Mouse (Mus musculus) heart, embryonic 16.5 days (tissue): ENCODE measurements around the gene Rpl5. TPM values are rescaled to one million over a fixed set of nuclear protein-coding genes. Genes with fewer than 3 reads are reported as not detected.
A peak's percentile ranks its signal among the peaks of the same experiment; 100 is the strongest.

Experiments
- ATAC-seq: fragments of 200-750 bp; cut with Nextera tagmentation; replicated peaks from 2 replicates; pipeline ENCODE4 v1.8.0; 2017; ENCODE audit warnings: moderate number of reproducible peaks; ENCODE audit not compliant: insufficient read depth, low FRiP score; ENCODE audit errors: extremely low read depth
- H3K27ac ChIP-seq: fragments of 300-500 bp; sonication (generic); 2 replicates; pipeline ENCODE4 v1.5.1; 2014; ENCODE audit warnings: mild to moderate bottlenecking, low read length, control low read depth, moderate library complexity
- H3K27me3 ChIP-seq: fragments of 300-500 bp; sonication (generic); 2 replicates; pipeline ENCODE4 v1.6.1; 2014; ENCODE audit warnings: low read length, mixed read lengths; ENCODE audit not compliant: control insufficient read depth, insufficient read depth
- H3K36me3 ChIP-seq: fragments of 300-500 bp; sonication (generic); 2 replicates; pipeline ENCODE4 v1.6.1; 2014; ENCODE audit not compliant: control insufficient read depth, insufficient read depth
- H3K4me1 ChIP-seq: fragments of 300-500 bp; sonication (generic); 2 replicates; pipeline ENCODE4 v1.6.1; 2014; ENCODE audit warnings: low read length, mixed read lengths; ENCODE audit not compliant: control insufficient read depth, insufficient read depth
- H3K4me2 ChIP-seq: fragments of 300-500 bp; sonication (generic); 2 replicates; pipeline ENCODE4 v1.6.1; 2014; ENCODE audit warnings: low read depth, mild to moderate bottlenecking, control low read depth, low read length
- H3K4me3 ChIP-seq: fragments of 300-500 bp; sonication (generic); 2 replicates; pipeline ENCODE4 v1.5.1; 2014; ENCODE audit warnings: mild to moderate bottlenecking, control low read depth, low read length
- H3K9ac ChIP-seq: fragments of 300-500 bp; sonication (generic); 2 replicates; pipeline ENCODE4 v1.6.1; 2014; ENCODE audit warnings: low read length, control low read depth
- H3K9me3 ChIP-seq: fragments of 300-500 bp; sonication (generic); replicated peaks from 2 replicates; pipeline ENCODE4 v1.6.1; 2016; ENCODE audit warnings: low read length; ENCODE audit not compliant: control insufficient read depth
- WGBS: fragments of 180-500 bp; shearing (Covaris S2); extraction: QIAGEN DNeasy Blood & Tissue Kit; methylation state at CpG from one replicate; pipeline ENCODE4 v1.1.7; 2014; 5-methylcytosine and 5-hydroxymethylcytosine counted together
- polyA plus RNA-seq: library from polyadenylated mRNA; unstranded; fragments of >200 nt; fragmentation: Nextera tagmentation; extraction: Ambion mirVana; gene quantifications from 2 replicates; pipeline ENCODE4 v1.2.1, GENCODE M21; 2015

Rpl5 gene
- polyA plus RNA-seq, 1 experiment from 2014 or later: 46.6 TPM

DNA sequence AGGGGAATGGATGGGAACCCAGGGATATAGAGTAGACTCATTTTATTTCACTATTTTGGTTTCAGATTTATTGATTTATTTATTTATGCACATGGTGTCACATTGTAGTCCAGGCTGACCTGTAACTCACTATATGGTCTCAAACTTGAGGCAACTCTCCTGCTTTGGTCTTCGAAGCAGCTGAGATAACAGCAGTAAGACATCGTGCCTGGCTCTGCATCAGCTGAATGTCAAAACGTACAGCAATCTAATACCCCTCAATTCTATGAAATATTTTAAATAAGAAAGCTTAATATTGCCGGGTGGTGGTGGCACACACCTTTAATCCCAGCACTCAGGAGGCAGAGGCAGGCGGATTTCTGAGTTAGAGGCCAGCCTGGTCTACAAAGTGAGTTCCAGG is 10.7 kb downstream of the Rpl5 start:
- Histone ChIP-seq H3K27ac (no peak overlapping the region), H3K27me3 (no peaks in the 10 kb centered on the region), H3K4me2 (no peak overlapping the region), H3K9me3 (no peaks in the 10 kb centered on the region), H3K36me3 (peaks cover 32% of the 10 kb centered on the region), H3K4me3 (no peak overlapping the region), H3K9ac (no peak overlapping the region), H3K4me1 (no peaks in the 10 kb centered on the region)
- no peak for ATAC-seq
- WGBS: 87% methylated on average over 5 of the region's 5 CpGs

DNA sequence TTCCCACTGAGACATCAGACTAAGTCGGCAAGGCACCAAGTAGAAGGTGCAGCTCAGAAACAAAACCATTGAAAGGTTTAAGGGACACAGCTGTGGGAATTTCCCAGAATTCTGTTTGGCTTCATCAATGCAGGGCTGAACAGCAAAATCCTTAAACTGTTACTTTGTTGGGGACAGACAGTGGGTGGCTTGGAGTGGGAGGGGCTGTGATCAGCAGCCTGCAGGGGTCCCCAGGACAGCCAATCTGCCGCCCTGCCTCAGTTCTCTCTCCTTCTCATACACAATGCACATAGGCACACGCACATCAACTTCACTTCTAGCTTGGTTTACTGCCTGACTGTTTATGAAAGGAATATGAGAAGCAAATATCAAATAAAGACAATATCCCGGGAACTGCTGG is 15.0 kb downstream of the Rpl5 start:
- Histone ChIP-seq H3K36me3 (no peaks in the 10 kb centered on the region), H3K9ac (no peak overlapping the region), H3K4me1 (no peaks in the 10 kb centered on the region), H3K27ac (no peak overlapping the region), H3K4me3 (no peak overlapping the region), H3K4me2 (no peak overlapping the region), H3K9me3 (no peaks in the 10 kb centered on the region), H3K27me3 (no peaks in the 10 kb centered on the region)
- ATAC-seq: no peak
- WGBS: 52% methylated on average over 4 of the region's 4 CpGs

DNA sequence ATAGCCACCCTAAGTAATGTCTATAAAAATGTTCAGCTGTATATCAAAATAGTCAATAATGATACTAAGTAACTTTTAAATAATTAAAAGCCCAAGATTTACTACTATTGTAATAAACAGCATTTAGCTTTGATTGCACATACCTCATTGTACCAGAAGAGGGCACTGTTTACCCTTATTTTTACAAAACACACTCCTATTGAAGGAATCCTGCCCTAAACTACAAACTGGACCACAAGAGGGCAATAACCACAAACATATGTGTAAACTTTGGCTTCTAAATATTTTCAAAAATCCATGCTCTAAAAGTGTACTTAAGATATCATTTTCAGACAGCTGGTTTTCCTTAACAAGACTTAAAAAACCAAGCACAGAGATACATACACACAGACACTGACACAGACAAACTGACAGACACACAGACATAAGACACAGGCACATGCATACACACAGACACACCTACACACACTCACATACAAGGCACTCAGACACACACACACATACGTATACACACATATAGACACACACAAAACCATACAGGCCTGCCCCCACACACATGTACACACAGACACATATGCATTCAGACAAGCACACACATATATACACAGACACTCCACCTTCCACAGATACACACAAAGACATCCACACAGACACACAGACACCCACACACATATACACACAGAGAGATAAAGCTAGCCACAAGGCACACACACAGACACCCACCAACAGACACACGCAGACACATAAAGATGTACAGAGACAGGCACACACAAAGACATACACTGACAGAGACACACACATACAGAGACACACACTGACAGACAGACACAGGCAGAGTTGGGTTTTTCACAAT is 21.3 kb downstream of the Rpl5 start:
- no peak overlapping the region for H3K9ac ChIP-seq
- ATAC-seq: 0 out of 2 replicates have a peak, but pooled peaks have one; percentile 41
- WGBS: 78% methylated on average over 2 of the region's 2 CpGs

DNA sequence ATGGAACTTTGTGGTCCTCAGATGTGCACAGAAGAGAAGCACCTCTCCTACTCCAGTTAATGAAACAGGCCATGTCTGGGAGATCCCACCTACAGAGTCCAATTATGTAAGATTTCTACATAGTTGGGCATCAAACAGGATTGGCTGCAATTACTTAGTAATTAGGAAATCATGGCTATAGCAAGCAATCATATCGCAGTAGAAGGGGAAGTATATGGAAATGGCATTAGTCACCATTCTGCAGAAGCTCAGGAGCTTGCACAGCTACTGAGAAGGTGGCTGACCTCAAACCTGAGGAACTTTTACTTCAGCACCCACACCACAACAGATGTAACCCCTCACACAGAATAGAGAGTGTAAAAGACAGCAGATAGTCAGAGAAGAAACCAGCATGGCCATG is 22.5 kb downstream of the Rpl5 start:
- WGBS: 87% methylated on average over 1 of the region's 1 CpGs
- ATAC-seq: no peak

More for the DNA sequence above, 21.3 kb downstream of the Rpl5 start:
- Histone ChIP-seq H3K4me2 (no peak overlapping the region), H3K27ac (no peak overlapping the region), H3K27me3 (no peaks in the 10 kb centered on the region), H3K9me3 (no peaks in the 10 kb centered on the region), H3K36me3 (no peaks in the 10 kb centered on the region), H3K4me3 (no peak overlapping the region), H3K4me1 (no peaks in the 10 kb centered on the region)

GRCm38 (mm10) chr5:107924564-107924963 is 24.3 kb downstream of the Rpl5 start:
- no peak for ATAC-seq
- no peaks in the 10 kb centered on the region for H3K27me3 ChIP-seq
- 78% methylated on average over 8 of the region's 8 CpGs for WGBS
- H3K36me3 ChIP-seq: no peaks in the 10 kb centered on the region
- no peaks in the 10 kb centered on the region for H3K9me3 ChIP-seq
- H3K9ac ChIP-seq: no peak overlapping the region
- H3K4me3 ChIP-seq: no peak overlapping the region
- no peak overlapping the region for H3K4me2 ChIP-seq
- H3K27ac ChIP-seq: no peak overlapping the region
- H3K4me1 ChIP-seq: no peaks in the 10 kb centered on the region

More for the DNA sequence above, 22.5 kb downstream of the Rpl5 start:
- H3K4me3 ChIP-seq: no peak overlapping the region
- H3K27ac ChIP-seq: no peak overlapping the region
- H3K4me2 ChIP-seq: no peak overlapping the region
- H3K27me3 ChIP-seq: no peaks in the 10 kb centered on the region
- no peaks in the 10 kb centered on the region for H3K9me3 ChIP-seq
- no peak overlapping the region for H3K9ac ChIP-seq
- H3K36me3 ChIP-seq: no peaks in the 10 kb centered on the region
- no peaks in the 10 kb centered on the region for H3K4me1 ChIP-seq

GRCm38 (mm10) chr5:107926550-107927249 is 26.4 kb downstream of the Rpl5 start:
- ATAC-seq: peak; percentile 28; the same call in 1 of the 2 replicates
- H3K27ac ChIP-seq: no peak overlapping the region
- H3K9me3 ChIP-seq: no peaks in the 10 kb centered on the region
- no peak overlapping the region for H3K9ac ChIP-seq
- H3K4me2 ChIP-seq: no peak overlapping the region
- no peaks in the 10 kb centered on the region for H3K4me1 ChIP-seq
- WGBS: 58% methylated on average over 11 of the region's 11 CpGs
- H3K36me3 ChIP-seq: no peaks in the 10 kb centered on the region
- H3K27me3 ChIP-seq: no peaks in the 10 kb centered on the region
- no peak overlapping the region for H3K4me3 ChIP-seq

DNA sequence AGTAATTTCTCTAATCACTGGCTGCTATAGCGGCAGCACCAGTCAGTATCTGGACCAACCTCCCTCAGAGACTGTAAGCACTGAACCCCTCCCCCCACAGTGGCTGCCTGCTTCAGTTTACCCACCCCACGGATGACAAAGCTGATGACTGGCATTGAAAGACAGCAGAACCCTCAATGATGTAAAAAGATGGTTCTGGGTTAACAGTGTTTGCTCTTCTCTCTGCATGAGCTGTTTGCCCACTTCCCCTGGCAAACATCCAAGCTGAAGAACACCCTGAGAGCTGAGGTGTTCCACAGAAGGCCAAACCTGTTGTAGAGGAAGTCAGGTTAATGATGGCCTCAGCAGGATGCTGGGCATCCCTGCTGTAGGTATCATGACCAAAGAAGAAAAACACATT is 32.3 kb downstream of the Rpl5 start:
- Histone ChIP-seq H3K4me2 (no peak overlapping the region), H3K27ac (no peak overlapping the region), H3K27me3 (no peaks in the 10 kb centered on the region), H3K4me3 (no peak overlapping the region), H3K36me3 (no peaks in the 10 kb centered on the region), H3K4me1 (no peaks in the 10 kb centered on the region), H3K9ac (no peak overlapping the region), H3K9me3 (no peaks in the 10 kb centered on the region)
- ATAC-seq: no peak
- 41% methylated on average over 2 of the region's 2 CpGs for WGBS

- 73% methylated on average over 4 of the region's 4 CpGs for WGBS
Observed at GRCm38 (mm10) chr5:107933202-107933974, 33.1 kb downstream of the Rpl5 start.

More at GRCm38 (mm10) chr5:107933202-107933974, 33.1 kb downstream of the Rpl5 start:
- Histone ChIP-seq H3K9ac (no peak overlapping the region), H3K4me1 (no peaks in the 10 kb centered on the region), H3K27ac (no peak overlapping the region), H3K9me3 (no peaks in the 10 kb centered on the region), H3K36me3 (no peaks in the 10 kb centered on the region), H3K27me3 (no peaks in the 10 kb centered on the region), H3K4me2 (no peak overlapping the region), H3K4me3 (no peak overlapping the region)
- ATAC-seq: no peak
